Mouse (Mus musculus) forebrain, embryonic 16.5 days (tissue): ENCODE measurements at regions not wholly inside any gene's neighbourhood (a gene's known extent, or its start where the extent isn't known, plus 50 kb on each side); places are given as distances from the start of the nearest gene placed in this dataset.
"Not testable (repeated sequence)": the region's sequence is repeated elsewhere in the genome, so short reads cannot be mapped to it uniquely, and the experiment has no call there.

Source experiments
- ATAC-seq: fragments of 200-750 bp; cut with Nextera tagmentation; 2 replicates; pipeline ENCODE4 v1.8.0; 2017; ENCODE audit warnings: mild to moderate bottlenecking, moderate library complexity
- H3K27ac ChIP-seq: fragments of 300-500 bp; sonication (generic); 2 replicates; pipeline ENCODE4 v1.5.1; 2014; ENCODE audit warnings: low read length, control low read depth
- H3K27me3 ChIP-seq: fragments of 300-500 bp; sonication (generic); replicated peaks from 2 replicates; pipeline ENCODE4 v1.6.1; 2014; ENCODE audit warnings: low read length; ENCODE audit not compliant: control insufficient read depth, insufficient read depth
- H3K36me3 ChIP-seq: fragments of 300-500 bp; sonication (generic); 2 replicates; pipeline ENCODE4 v1.6.1; 2014; ENCODE audit not compliant: control insufficient read depth, insufficient read depth
- H3K4me1 ChIP-seq: fragments of 300-500 bp; sonication (generic); replicated peaks from 2 replicates; pipeline ENCODE4 v1.6.1; 2014; ENCODE audit warnings: low read length; ENCODE audit not compliant: control insufficient read depth, insufficient read depth
- H3K4me2 ChIP-seq: fragments of 300-500 bp; sonication (generic); 2 replicates; pipeline ENCODE4 v1.6.1; 2014; ENCODE audit warnings: mild to moderate bottlenecking, low read length, control low read depth
- H3K4me3 ChIP-seq: fragments of 300-500 bp; sonication (generic); replicated peaks from 2 replicates; pipeline ENCODE4 v1.5.1; 2014; ENCODE audit warnings: mild to moderate bottlenecking, low read length, control low read depth
- H3K9ac ChIP-seq: fragments of 300-500 bp; sonication (generic); replicated peaks from 2 replicates; pipeline ENCODE4 v1.6.1; 2014; ENCODE audit warnings: low read depth, low read length, control low read depth
- H3K9me3 ChIP-seq: fragments of 300-500 bp; sonication (generic); 2 replicates; pipeline ENCODE4 v1.6.1; 2016; ENCODE audit warnings: low read length; ENCODE audit not compliant: control insufficient read depth
- WGBS: fragments of 180-500 bp; shearing (Covaris S2); extraction: QIAGEN DNeasy Blood & Tissue Kit; methylation state at CpG from one replicate; pipeline ENCODE4 v1.1.7; 2014; 5-methylcytosine and 5-hydroxymethylcytosine counted together

- H3K9ac ChIP-seq, H3K9me3 ChIP-seq, H3K4me2 ChIP-seq, H3K36me3 ChIP-seq, H3K4me1 ChIP-seq, H3K27ac ChIP-seq, H3K27me3 ChIP-seq, H3K4me3 ChIP-seq, ATAC-seq: not testable (repeated sequence)
- 86% methylated on average over 2 of the region's 2 CpGs for WGBS
Observed at GRCm38 (mm10) chr8:93443631-93444030, 64.1 kb upstream of the Ces1h start.

- Histone ChIP-seq H3K36me3 (no peaks in the 10 kb centered on the region), H3K4me2 (no peak overlapping the region), H3K9ac (no peak overlapping the region), H3K9me3 (no peaks in the 10 kb centered on the region), H3K4me1 (0 out of 2 replicates have a peak, but pooled peaks cover 4% of the 10 kb centered on the region), H3K4me3 (no peak overlapping the region), H3K27me3 (no peaks in the 10 kb centered on the region), H3K27ac (no peak overlapping the region)
- no peak for ATAC-seq
- WGBS, result 29% methylated on average over 3 of the region's 3 CpGs
Observed at GRCm38 (mm10) chr8:93441936-93442335, 62.4 kb upstream of the Ces1h start.

GRCm38 (mm10) chr8:93436586-93436985 lies 57.1 kb upstream of the Ces1h start:
- H3K27me3 ChIP-seq, H3K9me3 ChIP-seq, H3K9ac ChIP-seq, ATAC-seq, H3K4me1 ChIP-seq, H3K36me3 ChIP-seq, H3K4me2 ChIP-seq, H3K4me3 ChIP-seq, H3K27ac ChIP-seq: not testable (repeated sequence)
- 68% methylated on average over 12 of the region's 12 CpGs for WGBS

- Histone ChIP-seq H3K4me2 (no peak overlapping the region), H3K4me3 (no peak overlapping the region), H3K9me3 (no peaks in the 10 kb centered on the region), H3K27me3 (no peaks in the 10 kb centered on the region), H3K9ac (no peak overlapping the region), H3K27ac (no peak overlapping the region), H3K4me1 (no peaks in the 10 kb centered on the region), H3K36me3 (no peaks in the 10 kb centered on the region)
- peak; percentile 82 for ATAC-seq
- 2% methylated on average over 3 of the region's 3 CpGs for whole genome bisulfite sequencing
Observed at GRCm38 (mm10) chr8:93430637-93431036, 51.1 kb upstream of the Ces1h start.
